Mouse (Mus musculus): ENCODE data around the gene Lce1d. TPM values are rescaled to one million over a fixed set of nuclear protein-coding genes. Genes with fewer than 3 reads are reported as not detected.

The Lce1d gene
- total and polyA plus RNA-seq, 3 experiments: not detected

GRCm38 (mm10) chr3:92637745-92638652, 49.0 kb downstream of the Lce1d start:
- Histone ChIP-seq H3K27me3 (ENCODE audit: control insufficient read depth in 1 of 2, insufficient read depth in 2 of 2, low read length in 2 of 2) (no peaks in the 10 kb centered on the region), H3K36me3 (ENCODE audit: control insufficient read depth in 1 of 2, insufficient read depth in 2 of 2, low read length in 2 of 2) (no peaks in the 10 kb centered on the region), H3K9ac (ENCODE audit: control insufficient read depth, low read depth, low read length, poor library complexity, severe bottlenecking) (no peak overlapping the region), H3K79me2 (ENCODE audit: control insufficient read depth, insufficient read depth, low read length, poor library complexity) (no peaks in the 10 kb centered on the region), H3K4me3 (ENCODE audit: control insufficient read depth in 1 of 2, insufficient read depth in 1 of 2, low read depth in 2 of 2, low read length in 2 of 2) (no peak overlapping the region), H3K9me3 (replicated peaks; ENCODE audit: insufficient read depth, low read length) (no peaks in the 10 kb centered on the region), H3K27ac (ENCODE audit: control insufficient read depth, low read depth, low read length) (no peak overlapping the region), H3K4me1 (ENCODE audit: control insufficient read depth in 1 of 2, insufficient read depth in 2 of 2, low read length in 2 of 2) (no peaks in the 10 kb centered on the region)
- DNase-seq (ENCODE audit: low read depth, low spot score): no peak
- TF ChIP-seq ELF1 (IDR thresholded peaks at IDR 0.05; ENCODE audit: low read depth, low read length) (no peak), NELFE (IDR thresholded peaks at IDR 0.05; ENCODE audit: low read depth, low read length) (no peak), TAL1 (IDR thresholded peaks at IDR 0.05; ENCODE audit: low read length) (no peak), GABPA (IDR thresholded peaks at IDR 0.05; ENCODE audit: low read depth, low read length) (no peak), JUND (IDR thresholded peaks at IDR 0.05; ENCODE audit: low read depth, low read length) (no peak), KAT2A (conservative IDR thresholded peaks at IDR 0.05; ENCODE audit: low read depth, low read length) (no peak), POLR2AphosphoS5 (IDR thresholded peaks at IDR 0.05; ENCODE audit: borderline replicate concordance, low read depth, low read length) (no peak), NRF1 (IDR thresholded peaks at IDR 0.05; ENCODE audit: insufficient read depth, low read depth, low read length, poor library complexity, severe bottlenecking) (no peak), POLR2A (IDR thresholded peaks at IDR 0.05; ENCODE audit: control insufficient read depth in 1 of 2, insufficient read depth in 1 of 2, low read depth in 1 of 2, low read length in 2 of 2, poor library complexity in 1 of 2) (no peak), MXI1 (IDR thresholded peaks at IDR 0.05; ENCODE audit: low read depth, low read length) (no peak), MAX (IDR thresholded peaks at IDR 0.05; ENCODE audit: low read length) (no peak), SIN3A (IDR thresholded peaks at IDR 0.05; ENCODE audit: low read length) (no peak), RAD21 (IDR thresholded peaks at IDR 0.05; ENCODE audit: low read depth, low read length) (no peak), MYB (IDR thresholded peaks at IDR 0.05; ENCODE audit: low read depth, low read length) (no peak), CTCF (IDR thresholded peaks at IDR 0.05 in 2 of 3, conservative IDR thresholded peaks at IDR 0.05 in 1 of 3; ENCODE audit: control insufficient read depth in 1 of 3, insufficient read depth in 1 of 3, low read depth in 2 of 3, low read length in 3 of 3, poor library complexity in 1 of 3, severe bottlenecking in 1 of 3) (no peak), CHD1 (IDR thresholded peaks at IDR 0.05; ENCODE audit: low read depth, low read length) (no peak), USF2 (IDR thresholded peaks at IDR 0.05; ENCODE audit: borderline replicate concordance in 1 of 2, insufficient read depth in 1 of 2, low read depth in 1 of 2, low read length in 2 of 2) (no peak), ZNF384 (IDR thresholded peaks at IDR 0.05; ENCODE audit: low read depth, low read length) (no peak)

Other genes with a start within 250 kb of the Lce1d start
- gene Sprr1b, start 248.4 kb downstream of the Lce1d start, total RNA-seq (2012; rRNA removed): not detected in 2 replicates
- not detected for gene Sprr1b, start 248.4 kb downstream of the Lce1d start, polyA plus RNA-seq (2012; ENCODE audit: insufficient read depth in 1 of 2, insufficient read length in 2 of 2, low read depth in 1 of 2, low replicate concordance in 2 of 2, missing spikeins in 1 of 2)
- gene Sprr3, start 228.5 kb downstream of the Lce1d start, total RNA-seq (2012; rRNA removed): not detected in 2 replicates
- gene Sprr3, start 228.5 kb downstream of the Lce1d start, polyA plus RNA-seq (2012; ENCODE audit: insufficient read depth in 1 of 2, insufficient read length in 2 of 2, low read depth in 1 of 2, low replicate concordance in 2 of 2, missing spikeins in 1 of 2): not detected
- not detected in 2 replicates for gene Sprr1a, start 201.3 kb downstream of the Lce1d start, total RNA-seq (2012; rRNA removed)
- not detected for gene Sprr1a, start 201.3 kb downstream of the Lce1d start, polyA plus RNA-seq (2012; ENCODE audit: insufficient read depth in 1 of 2, insufficient read length in 2 of 2, low read depth in 1 of 2, low replicate concordance in 2 of 2, missing spikeins in 1 of 2)
- gene Sprr4, start 186.7 kb downstream of the Lce1d start, total RNA-seq (2012; rRNA removed): not detected in 2 replicates
- not detected for gene Sprr4, start 186.7 kb downstream of the Lce1d start, polyA plus RNA-seq (2012; ENCODE audit: insufficient read depth in 1 of 2, insufficient read length in 2 of 2, low read depth in 1 of 2, low replicate concordance in 2 of 2, missing spikeins in 1 of 2)
- gene 2310046K23Rik, start 152.7 kb downstream of the Lce1d start, total RNA-seq (2012; rRNA removed): not detected in 2 replicates
- not detected for gene 2310046K23Rik, start 152.7 kb downstream of the Lce1d start, polyA plus RNA-seq (2012; ENCODE audit: insufficient read depth in 1 of 2, insufficient read length in 2 of 2, low read depth in 1 of 2, low replicate concordance in 2 of 2, missing spikeins in 1 of 2)
- not detected in 2 replicates for gene Ivl, start 113.5 kb downstream of the Lce1d start, total RNA-seq (2012; rRNA removed)
- not detected for gene Ivl, start 113.5 kb downstream of the Lce1d start, polyA plus RNA-seq (2012; ENCODE audit: insufficient read depth in 1 of 2, insufficient read length in 2 of 2, low read depth in 1 of 2, low replicate concordance in 2 of 2, missing spikeins in 1 of 2)
- gene Smcp, start 98.2 kb downstream of the Lce1d start, total RNA-seq (2012; rRNA removed): not detected in 2 replicates
- not detected for gene Smcp, start 98.2 kb downstream of the Lce1d start, polyA plus RNA-seq (2012; ENCODE audit: insufficient read depth in 1 of 2, insufficient read length in 2 of 2, low read depth in 1 of 2, low replicate concordance in 2 of 2, missing spikeins in 1 of 2)
- gene 2210017I01Rik, start 79.7 kb downstream of the Lce1d start, total RNA-seq (2012; rRNA removed): not detected in 2 replicates
- gene 2210017I01Rik, start 79.7 kb downstream of the Lce1d start, polyA plus RNA-seq (2012; ENCODE audit: insufficient read depth in 1 of 2, insufficient read length in 2 of 2, low read depth in 1 of 2, low replicate concordance in 2 of 2, missing spikeins in 1 of 2): not detected
- gene Lce6a, start 65.5 kb downstream of the Lce1d start, total RNA-seq (2012; rRNA removed): not detected in 2 replicates
- gene Lce6a, start 65.5 kb downstream of the Lce1d start, polyA plus RNA-seq (2012; ENCODE audit: insufficient read depth in 1 of 2, insufficient read length in 2 of 2, low read depth in 1 of 2, low replicate concordance in 2 of 2, missing spikeins in 1 of 2): not detected
- not detected in 2 replicates for gene Lce1a1, start 38.9 kb downstream of the Lce1d start, total RNA-seq (2012; rRNA removed)
- not detected for gene Lce1a1, start 38.9 kb downstream of the Lce1d start, polyA plus RNA-seq (2012; ENCODE audit: insufficient read depth in 1 of 2, insufficient read length in 2 of 2, low read depth in 1 of 2, low replicate concordance in 2 of 2, missing spikeins in 1 of 2)
- gene Lce1b, start 30.3 kb downstream of the Lce1d start, total RNA-seq (2012; rRNA removed): not detected in 2 replicates
- gene Lce1b, start 30.3 kb downstream of the Lce1d start, polyA plus RNA-seq (2012; ENCODE audit: insufficient read depth in 1 of 2, insufficient read length in 2 of 2, low read depth in 1 of 2, low replicate concordance in 2 of 2, missing spikeins in 1 of 2): not detected
- not detected in 2 replicates for gene Lce1a2, start 16.9 kb downstream of the Lce1d start, total RNA-seq (2012; rRNA removed)
- gene Lce1a2, start 16.9 kb downstream of the Lce1d start, polyA plus RNA-seq (2012; ENCODE audit: insufficient read depth in 1 of 2, insufficient read length in 2 of 2, low read depth in 1 of 2, low replicate concordance in 2 of 2, missing spikeins in 1 of 2): not detected
- not detected in 2 replicates for gene Lce1c, start 8.0 kb downstream of the Lce1d start, total RNA-seq (2012; rRNA removed)
- not detected for gene Lce1c, start 8.0 kb downstream of the Lce1d start, polyA plus RNA-seq (2012; ENCODE audit: insufficient read depth in 1 of 2, insufficient read length in 2 of 2, low read depth in 1 of 2, low replicate concordance in 2 of 2, missing spikeins in 1 of 2)
- not detected in 2 replicates for gene Lce1e, start 21.9 kb upstream of the Lce1d start, total RNA-seq (2012; rRNA removed)
- not detected for gene Lce1e, start 21.9 kb upstream of the Lce1d start, polyA plus RNA-seq (2012; ENCODE audit: insufficient read depth in 1 of 2, insufficient read length in 2 of 2, low read depth in 1 of 2, low replicate concordance in 2 of 2, missing spikeins in 1 of 2)
- not detected in 2 replicates for gene Lce1f, start 33.1 kb upstream of the Lce1d start, total RNA-seq (2012; rRNA removed)
- not detected for gene Lce1f, start 33.1 kb upstream of the Lce1d start, polyA plus RNA-seq (2012; ENCODE audit: insufficient read depth in 1 of 2, insufficient read length in 2 of 2, low read depth in 1 of 2, low replicate concordance in 2 of 2, missing spikeins in 1 of 2)
- gene Gm38119, start 51.9 kb upstream of the Lce1d start, total RNA-seq (2012; rRNA removed): not detected in 2 replicates
- not detected for gene Gm38119, start 51.9 kb upstream of the Lce1d start, polyA plus RNA-seq (2012; ENCODE audit: insufficient read depth in 1 of 2, insufficient read length in 2 of 2, low read depth in 1 of 2, low replicate concordance in 2 of 2, missing spikeins in 1 of 2)
- not detected in 2 replicates for gene Lce1g, start 65.1 kb upstream of the Lce1d start, total RNA-seq (2012; rRNA removed)
- gene Lce1g, start 65.1 kb upstream of the Lce1d start, polyA plus RNA-seq (2012; ENCODE audit: insufficient read depth in 1 of 2, insufficient read length in 2 of 2, low read depth in 1 of 2, low replicate concordance in 2 of 2, missing spikeins in 1 of 2): not detected
- gene Lce1h, start 77.9 kb upstream of the Lce1d start, total RNA-seq (2012; rRNA removed): not detected in 2 replicates
- not detected for gene Lce1h, start 77.9 kb upstream of the Lce1d start, polyA plus RNA-seq (2012; ENCODE audit: insufficient read depth in 1 of 2, insufficient read length in 2 of 2, low read depth in 1 of 2, low replicate concordance in 2 of 2, missing spikeins in 1 of 2)
- gene Lce1i, start 91.7 kb upstream of the Lce1d start, total RNA-seq (2012; rRNA removed): not detected in 2 replicates
- gene Lce1i, start 91.7 kb upstream of the Lce1d start, polyA plus RNA-seq (2012; ENCODE audit: insufficient read depth in 1 of 2, insufficient read length in 2 of 2, low read depth in 1 of 2, low replicate concordance in 2 of 2, missing spikeins in 1 of 2): not detected
- not detected in 2 replicates for gene Lce1j, start 103.3 kb upstream of the Lce1d start, total RNA-seq (2012; rRNA removed)
- not detected for gene Lce1j, start 103.3 kb upstream of the Lce1d start, polyA plus RNA-seq (2012; ENCODE audit: insufficient read depth in 1 of 2, insufficient read length in 2 of 2, low read depth in 1 of 2, low replicate concordance in 2 of 2, missing spikeins in 1 of 2)
- not detected in 2 replicates for gene Lce1k, start 120.7 kb upstream of the Lce1d start, total RNA-seq (2012; rRNA removed)
- gene Lce1k, start 120.7 kb upstream of the Lce1d start, polyA plus RNA-seq (2012; ENCODE audit: insufficient read depth in 1 of 2, insufficient read length in 2 of 2, low read depth in 1 of 2, low replicate concordance in 2 of 2, missing spikeins in 1 of 2): not detected
- not detected in 2 replicates for gene Kprp, start 140.0 kb upstream of the Lce1d start, total RNA-seq (2012; rRNA removed)
- not detected for gene Kprp, start 140.0 kb upstream of the Lce1d start, polyA plus RNA-seq (2012; ENCODE audit: insufficient read depth in 1 of 2, insufficient read length in 2 of 2, low read depth in 1 of 2, low replicate concordance in 2 of 2, missing spikeins in 1 of 2)
- not detected in 2 replicates for gene Lce1l, start 164.1 kb upstream of the Lce1d start, total RNA-seq (2012; rRNA removed)
- not detected for gene Lce1l, start 164.1 kb upstream of the Lce1d start, polyA plus RNA-seq (2012; ENCODE audit: insufficient read depth in 1 of 2, insufficient read length in 2 of 2, low read depth in 1 of 2, low replicate concordance in 2 of 2, missing spikeins in 1 of 2)
- gene 2310050C09Rik, start 183.0 kb upstream of the Lce1d start, total RNA-seq (2012; rRNA removed): not detected in 2 replicates
- not detected for gene 2310050C09Rik, start 183.0 kb upstream of the Lce1d start, polyA plus RNA-seq (2012; ENCODE audit: insufficient read depth in 1 of 2, insufficient read length in 2 of 2, low read depth in 1 of 2, low replicate concordance in 2 of 2, missing spikeins in 1 of 2)
- not detected in 2 replicates for gene Lce3a, start 239.0 kb upstream of the Lce1d start, total RNA-seq (2012; rRNA removed)
- not detected for gene Lce3a, start 239.0 kb upstream of the Lce1d start, polyA plus RNA-seq (2012; ENCODE audit: insufficient read depth in 1 of 2, insufficient read length in 2 of 2, low read depth in 1 of 2, low replicate concordance in 2 of 2, missing spikeins in 1 of 2)
- not detected in 2 replicates for gene Lce3b, start 245.8 kb upstream of the Lce1d start, total RNA-seq (2012; rRNA removed)
- not detected for gene Lce3b, start 245.8 kb upstream of the Lce1d start, polyA plus RNA-seq (2012; ENCODE audit: insufficient read depth in 1 of 2, insufficient read length in 2 of 2, low read depth in 1 of 2, low replicate concordance in 2 of 2, missing spikeins in 1 of 2)